Mouse (Mus musculus): ENCODE measurements around the gene Slc30a3.
A peak's percentile ranks its signal among the peaks of the same experiment; 100 is the strongest.
"Not testable (repeated sequence)": the region's sequence is repeated elsewhere in the genome, so short reads cannot be mapped to it uniquely, and the experiment has no call there.

Gene Slc30a3

DNA sequence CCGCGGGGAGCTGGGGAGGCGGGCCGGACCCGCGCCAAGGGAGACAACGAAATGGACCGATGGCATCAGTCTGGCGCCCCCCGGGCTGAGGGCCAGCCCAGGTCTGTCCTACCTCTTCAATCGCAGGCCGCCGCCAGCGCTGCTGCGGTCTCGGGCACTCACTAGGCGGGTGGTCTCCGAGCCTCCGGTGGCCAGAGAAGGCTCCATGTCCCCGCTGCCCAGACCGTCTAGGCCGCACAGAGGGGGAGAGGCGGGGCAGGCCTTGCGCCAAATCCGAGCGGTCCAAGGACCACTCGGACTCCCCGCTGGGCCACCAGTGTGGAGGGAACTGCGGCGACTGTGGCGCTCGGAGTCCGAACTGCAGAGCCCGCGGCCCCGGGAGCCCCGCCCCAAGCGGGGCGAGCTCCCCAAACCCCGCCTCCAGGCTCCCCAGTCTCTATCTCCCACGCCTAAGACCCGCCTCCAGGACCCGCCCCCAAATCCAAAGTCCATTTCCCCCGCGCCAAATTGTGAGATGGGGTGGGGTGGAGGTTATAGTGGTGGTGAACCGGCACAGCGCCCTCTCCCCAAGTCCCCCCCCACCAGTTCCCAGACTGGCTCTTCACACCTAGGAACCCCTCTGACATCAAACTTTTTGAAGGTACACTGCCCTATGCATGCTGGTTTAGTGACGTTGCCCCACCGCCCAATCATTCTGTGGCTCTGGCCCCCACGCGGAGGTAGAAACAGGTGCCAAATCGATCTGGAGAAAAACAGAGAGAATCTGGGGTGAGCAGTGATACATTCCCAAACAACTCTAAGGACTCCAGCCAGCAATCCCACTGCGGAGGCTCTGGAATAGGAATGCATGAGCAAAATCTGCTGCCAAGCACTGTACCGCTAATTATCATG is 14.6 kb downstream of the Slc30a3 start:
- no peak for DNase-seq

DNA sequence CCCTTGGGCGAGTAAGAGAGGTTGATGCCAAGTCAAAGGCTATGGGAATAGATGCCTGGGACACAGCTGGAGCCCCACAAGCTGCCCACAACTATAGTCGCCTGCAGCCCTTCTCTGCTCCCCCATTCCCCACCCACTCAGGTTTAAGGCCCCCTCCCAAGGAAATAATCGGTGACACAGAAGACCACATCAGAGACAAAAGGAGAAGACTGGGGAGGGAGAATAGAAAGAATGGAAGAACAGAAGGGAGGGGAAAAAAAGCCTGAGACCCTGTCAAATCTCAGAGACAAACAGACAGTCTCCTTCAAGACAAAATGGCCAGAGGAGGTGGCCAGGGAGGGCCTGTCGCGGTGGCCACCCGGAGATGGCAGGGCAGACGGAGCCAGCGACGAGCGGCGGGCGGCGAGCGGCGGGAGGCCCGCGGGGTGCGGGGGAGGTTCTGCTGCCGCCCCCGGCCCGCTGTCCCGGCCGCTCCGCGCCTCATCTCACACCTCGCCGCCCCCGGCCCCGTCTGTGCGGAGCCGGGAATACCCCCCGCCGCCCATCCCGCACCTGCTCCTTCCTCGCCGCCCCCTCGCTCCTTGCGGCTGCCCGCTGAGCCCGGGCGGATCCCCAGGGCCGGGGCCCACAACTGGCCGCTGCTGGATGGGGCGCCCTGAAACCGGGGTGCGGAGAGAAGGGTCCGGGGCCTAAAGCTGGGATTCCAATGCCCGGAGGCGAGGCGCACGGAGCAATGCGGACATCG is 15.6 kb downstream of the Slc30a3 start:
- DNase-seq, result no peak

DNA sequence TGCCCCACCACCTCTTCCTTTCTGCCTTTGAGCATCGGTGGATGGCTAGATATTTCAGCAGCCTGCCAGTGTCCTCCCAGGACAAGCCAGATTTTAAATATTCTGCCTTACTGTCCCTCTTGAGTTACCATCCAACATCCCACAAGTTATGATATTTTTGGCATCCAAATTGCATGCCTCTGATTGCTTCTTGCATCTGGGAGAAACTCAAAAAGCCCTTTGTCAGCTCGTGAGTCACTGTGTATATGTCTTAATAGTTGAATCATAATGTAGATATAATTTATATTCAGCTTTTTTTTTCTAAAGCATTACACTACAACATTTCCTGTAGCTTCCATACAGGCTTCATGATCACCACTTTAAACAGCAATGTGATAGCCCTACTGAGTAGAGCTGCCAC is 20.9 kb downstream of the Slc30a3 start:
- no peak for DNase-seq

DNA sequence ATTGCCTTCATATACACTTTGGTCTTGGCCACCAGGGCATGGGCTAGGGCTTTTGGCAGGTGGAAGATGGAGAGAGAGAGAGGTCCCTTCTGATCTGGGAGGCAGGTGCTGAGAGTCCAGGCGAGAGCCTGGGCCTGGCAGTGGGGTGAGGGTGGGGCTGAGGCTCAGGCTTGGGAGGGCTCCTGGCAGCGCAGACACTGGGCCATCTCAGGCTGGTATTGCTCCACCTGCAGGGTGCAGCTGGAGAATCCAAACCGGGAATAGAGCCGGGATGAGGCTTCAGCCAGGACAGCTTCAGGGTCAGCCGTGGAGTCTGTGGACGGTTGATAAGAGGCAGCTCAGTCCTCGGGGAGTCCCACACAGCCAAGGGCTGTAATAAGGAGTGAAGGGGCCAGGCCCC is 21.4 kb downstream of the Slc30a3 start:
- no peak for DNase-seq

DNA sequence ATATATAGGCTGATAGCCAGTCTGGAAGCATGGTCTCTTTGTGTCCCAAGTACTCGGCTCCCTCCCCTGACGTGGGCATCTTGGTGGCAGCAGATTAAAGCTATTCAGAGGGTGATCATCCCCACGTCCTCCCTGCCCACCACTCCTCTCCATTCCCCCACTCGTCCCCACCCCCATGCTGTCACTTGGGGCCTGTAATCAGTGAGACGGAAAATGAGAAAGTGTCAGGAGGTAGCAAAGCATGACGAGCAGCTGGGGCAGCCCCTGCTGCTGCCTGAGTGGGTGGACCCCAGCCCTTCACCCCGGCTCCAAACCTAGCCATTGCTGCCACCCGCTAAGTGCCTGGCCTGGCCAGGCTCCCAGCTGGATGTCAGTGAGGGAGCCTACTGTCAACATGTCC is 24.1 kb downstream of the Slc30a3 start:
- DNase-seq, result no peak

DNA sequence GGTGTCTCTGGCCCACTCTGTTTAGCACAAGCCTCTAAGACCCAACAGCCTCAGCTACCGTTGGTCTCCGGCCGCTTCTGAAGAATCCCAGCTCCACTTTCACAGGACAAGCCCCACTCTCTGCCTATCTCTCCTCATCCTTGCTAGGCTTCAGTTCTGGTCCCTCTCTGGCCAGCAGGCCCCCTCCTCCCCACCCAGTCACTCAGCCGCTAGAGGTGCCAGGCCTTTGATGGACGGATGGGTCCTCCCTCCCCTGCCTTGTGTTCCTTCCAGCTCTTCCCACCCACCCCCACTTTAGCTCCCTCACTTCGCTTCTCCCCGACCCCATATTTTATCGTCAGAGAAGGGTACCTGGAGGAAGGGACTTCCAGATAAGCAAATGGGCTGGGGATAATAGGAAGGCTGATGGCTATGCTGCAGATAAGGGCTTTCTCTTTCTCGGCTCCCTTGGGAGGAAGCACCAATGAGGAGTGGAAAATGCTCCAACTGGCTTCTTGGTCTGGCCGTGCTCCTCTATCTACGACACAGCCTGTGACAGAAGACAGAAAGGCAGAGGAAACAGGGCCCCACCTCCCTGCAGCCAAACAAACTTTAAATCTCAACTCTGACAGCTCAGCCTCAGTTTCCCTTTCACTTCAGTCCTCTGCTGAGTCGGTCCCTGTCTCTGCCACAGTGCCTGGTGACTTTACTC is 25.0 kb downstream of the Slc30a3 start:
- no peak for DNase-seq

DNA sequence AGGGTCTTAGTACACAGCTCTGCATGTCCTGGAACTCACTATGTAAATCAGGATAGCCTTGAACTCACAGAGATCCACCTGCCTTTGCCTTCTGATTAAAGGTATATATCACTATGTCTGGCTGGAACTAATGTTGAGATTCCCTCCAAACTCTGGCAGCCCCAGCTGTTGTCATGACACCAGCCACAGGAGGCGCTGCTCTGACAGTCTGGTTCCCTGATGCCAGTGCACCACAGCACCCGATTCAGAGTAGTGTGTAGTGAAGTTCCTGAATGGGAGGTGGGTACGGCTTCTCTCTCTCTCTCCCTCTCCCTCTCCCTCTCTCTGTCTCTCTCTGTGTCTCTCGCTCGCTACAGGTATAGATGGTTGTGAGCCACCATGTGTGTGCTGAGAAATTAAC is 25.7 kb downstream of the Slc30a3 start:
- DNase-seq, result no peak

DNA sequence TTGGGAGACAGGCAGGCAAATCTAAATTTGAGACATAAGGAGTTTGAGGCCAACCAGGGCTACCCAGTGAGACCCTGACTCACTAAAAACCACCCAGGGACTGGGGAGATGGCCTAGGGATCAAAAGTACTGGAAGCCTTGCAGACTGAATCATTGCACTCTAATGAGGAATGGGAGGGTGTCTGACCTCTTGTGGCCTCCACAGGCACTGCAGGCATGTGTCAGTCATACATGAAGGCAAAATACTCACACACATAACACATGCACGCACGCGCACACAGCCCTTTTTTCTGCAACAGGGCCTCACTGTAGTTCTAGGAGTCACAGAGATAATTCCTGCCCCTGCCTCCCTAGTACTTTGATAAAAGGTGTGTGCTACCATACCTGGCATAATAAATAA is 26.7 kb downstream of the Slc30a3 start:
- no peak for DNase-seq

DNA sequence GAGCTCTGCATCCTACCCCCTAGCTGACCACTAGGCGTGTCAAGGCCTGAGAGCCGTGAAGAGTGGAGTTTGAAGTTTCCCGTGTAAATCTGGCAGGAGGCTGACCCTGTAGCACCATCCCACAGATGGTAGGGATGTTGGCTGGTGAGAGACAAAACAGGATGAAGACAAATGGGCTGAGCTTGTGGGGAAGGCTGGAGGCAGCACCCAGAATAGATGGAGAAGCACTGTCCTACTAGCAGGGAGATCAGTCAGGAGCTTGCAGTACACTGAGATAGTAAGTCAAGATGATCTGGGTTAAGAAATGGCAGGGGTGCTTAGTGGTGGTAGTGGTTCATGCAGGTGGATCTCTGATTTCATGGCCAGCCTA is 27.3 kb downstream of the Slc30a3 start:
- no peak for DNase-seq

DNA sequence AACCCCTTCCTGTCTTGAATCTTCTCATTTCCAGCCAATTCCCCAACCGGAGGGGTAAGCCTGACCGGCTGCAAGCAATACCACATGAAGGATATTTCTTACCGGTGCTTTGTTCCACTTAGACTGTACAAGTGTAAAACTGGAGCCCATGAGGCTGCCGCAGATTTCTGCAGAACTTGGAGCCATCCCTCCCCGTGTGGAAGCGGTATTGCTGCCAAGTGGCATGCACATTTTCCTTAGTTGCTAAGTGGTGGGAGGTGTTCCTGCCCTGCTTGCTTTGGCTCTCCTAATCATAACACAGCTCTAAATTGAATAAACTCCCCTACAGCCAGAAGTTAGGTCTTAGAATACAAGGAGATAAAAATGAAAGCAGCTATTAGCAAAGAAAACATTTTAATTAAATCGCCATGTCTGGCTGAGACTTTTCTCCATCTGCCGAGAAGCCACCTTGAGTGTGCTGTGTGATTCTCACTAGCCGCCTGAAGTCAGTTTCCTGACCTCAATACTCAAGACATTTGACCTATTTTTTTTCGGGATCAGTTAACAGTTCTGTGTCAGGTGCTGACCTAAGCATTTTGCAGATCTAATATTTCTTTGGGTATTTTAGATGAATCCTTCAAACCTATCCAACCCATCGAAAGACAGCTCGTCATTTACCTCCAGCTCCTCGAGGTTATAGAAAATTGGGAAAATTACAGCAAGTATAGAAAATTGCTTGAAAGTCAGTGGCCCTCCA is 27.8 kb downstream of the Slc30a3 start:
- DNase-seq, result no peak

DNA sequence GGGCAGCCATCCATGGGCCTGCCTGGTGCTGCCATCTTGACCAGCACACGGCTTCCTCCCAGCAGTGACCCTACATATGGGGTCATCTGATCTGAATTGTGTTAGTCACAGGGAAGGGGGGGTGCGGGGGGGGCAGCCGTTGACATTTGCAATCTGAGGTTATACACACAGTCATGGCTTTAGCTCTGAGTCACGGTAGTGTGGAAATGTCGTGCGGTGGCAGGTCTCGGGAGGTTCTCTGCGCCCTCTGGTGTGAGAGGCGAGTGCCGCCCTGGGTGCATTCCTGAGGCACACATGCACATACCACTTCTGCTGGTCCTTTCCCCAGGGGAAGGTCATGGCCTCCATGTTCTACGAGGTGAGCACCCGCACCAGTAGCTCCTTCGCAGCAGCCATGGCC is 31.7 kb downstream of the Slc30a3 start:
- DNase-seq, result no peak

DNA sequence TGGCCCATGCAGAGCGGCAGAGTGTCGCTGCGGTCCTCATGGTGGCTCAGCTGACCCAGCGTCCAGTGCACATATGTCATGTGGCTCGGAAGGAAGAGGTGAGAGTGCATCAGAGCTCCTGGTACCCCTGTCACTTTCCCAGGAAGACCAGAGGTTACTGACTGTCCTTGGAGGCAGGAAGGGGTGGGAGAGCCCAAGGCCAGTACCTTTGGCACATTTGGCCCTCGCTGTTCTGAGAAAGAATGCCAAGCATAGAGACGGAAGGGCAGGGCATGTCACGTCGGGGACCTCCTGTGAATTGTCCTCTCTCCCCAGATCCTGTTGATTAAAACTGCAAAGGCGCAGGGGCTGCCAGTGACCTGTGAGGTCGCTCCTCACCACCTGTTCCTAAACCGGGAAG is 34.9 kb downstream of the Slc30a3 start:
- no peak for DNase-seq

DNA sequence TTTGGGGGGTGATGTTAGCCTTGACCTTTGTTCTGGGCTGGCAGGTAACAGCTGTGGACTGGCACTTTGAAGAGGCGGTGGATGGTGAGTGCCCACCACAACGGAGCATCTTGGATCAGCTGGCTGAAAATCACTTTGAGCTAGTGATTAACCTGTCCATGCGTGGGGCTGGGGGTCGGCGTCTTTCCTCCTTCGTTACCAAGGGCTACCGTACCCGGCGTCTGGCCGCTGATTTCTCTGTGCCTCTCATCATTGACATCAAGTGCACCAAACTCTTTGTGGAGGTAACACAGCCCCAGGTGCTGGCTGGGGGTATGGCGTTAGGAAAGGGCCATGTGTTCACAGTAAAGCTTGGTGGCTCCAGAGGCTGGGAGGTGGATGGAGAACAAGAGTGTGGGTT is 36.2 kb downstream of the Slc30a3 start:
- DNase-seq, result no peak

DNA sequence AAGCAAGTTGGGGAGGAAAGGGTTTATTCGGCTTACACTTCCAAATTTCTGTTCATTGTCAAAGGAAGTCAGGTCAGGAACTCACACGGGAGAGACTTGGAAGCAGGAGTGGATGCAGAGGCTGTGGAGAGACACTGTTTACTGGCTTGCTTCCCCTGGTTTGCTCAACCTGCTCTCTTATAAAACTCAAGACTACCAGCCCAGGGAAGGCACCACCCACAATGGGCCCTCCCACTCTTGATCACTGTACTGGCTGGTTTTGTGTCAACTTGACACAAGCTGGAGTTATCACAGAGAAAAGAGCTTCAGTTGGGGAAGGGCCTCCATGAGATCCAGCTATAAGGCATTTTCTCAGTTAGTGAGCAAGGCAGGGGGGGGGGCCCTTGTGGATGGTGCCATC is 37.0 kb downstream of the Slc30a3 start:
- no peak for DNase-seq

DNA sequence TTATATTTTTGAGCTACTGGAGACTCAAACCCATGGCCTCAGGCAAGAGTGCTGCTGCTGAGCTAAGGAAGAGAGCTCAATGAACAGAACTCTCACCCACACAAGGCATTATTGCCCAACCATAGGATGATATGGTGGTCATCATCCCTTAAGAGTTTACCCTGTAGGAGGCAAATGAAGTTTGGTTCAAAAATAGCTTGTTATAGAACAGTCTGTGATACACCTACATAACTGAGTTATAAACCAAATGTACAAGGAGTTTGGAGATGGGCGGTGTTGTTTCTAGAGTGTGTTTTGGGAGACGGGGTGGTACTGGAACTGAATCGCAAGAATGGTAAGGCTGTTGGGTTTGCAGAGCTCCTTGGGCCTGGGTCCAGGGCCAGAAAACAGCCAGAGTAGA is 38.2 kb downstream of the Slc30a3 start:
- DNase-seq, result no peak

DNA sequence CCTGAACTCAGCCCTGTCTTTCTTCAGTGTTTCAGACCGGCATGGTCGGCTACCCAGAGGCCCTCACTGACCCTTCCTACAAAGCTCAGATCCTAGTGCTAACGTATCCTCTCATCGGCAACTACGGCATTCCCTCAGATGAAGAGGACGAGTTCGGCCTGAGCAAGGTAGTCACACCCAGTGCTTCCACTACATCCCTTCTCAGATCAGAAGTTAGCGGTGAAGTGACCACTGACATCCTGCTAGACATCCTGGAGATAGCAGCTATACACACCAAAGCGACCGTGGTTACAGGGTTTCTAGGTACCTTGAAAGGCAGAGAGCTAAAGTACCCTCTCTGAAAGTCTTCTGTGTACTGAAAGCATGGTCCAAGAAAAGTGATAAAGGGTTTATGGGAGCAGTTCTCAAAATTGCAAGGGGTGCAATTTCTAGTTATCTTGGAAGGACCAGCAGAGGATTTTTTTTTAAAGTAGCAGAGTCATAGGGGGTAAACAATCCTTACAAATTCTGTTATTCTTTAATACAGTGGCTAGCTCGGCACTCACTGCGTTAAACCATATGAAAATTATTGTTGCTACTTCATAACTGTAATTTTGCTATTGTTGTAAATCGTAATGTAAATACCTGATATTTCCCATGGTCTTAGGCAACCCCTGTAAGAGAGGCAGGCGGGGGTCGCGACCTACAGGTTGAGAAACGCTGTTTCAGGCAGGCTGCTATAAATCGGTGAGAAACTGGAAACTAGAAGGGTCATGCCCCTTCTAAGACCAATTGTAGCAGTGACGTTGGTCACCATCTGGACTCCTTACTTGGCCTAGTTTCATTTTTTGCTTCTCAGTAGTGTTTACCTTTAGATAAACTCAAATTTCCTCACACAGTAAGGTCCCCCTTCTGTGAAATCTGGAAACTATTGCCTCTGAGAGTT is 52.6 kb downstream of the Slc30a3 start:
- DNase-seq, result no peak

DNA sequence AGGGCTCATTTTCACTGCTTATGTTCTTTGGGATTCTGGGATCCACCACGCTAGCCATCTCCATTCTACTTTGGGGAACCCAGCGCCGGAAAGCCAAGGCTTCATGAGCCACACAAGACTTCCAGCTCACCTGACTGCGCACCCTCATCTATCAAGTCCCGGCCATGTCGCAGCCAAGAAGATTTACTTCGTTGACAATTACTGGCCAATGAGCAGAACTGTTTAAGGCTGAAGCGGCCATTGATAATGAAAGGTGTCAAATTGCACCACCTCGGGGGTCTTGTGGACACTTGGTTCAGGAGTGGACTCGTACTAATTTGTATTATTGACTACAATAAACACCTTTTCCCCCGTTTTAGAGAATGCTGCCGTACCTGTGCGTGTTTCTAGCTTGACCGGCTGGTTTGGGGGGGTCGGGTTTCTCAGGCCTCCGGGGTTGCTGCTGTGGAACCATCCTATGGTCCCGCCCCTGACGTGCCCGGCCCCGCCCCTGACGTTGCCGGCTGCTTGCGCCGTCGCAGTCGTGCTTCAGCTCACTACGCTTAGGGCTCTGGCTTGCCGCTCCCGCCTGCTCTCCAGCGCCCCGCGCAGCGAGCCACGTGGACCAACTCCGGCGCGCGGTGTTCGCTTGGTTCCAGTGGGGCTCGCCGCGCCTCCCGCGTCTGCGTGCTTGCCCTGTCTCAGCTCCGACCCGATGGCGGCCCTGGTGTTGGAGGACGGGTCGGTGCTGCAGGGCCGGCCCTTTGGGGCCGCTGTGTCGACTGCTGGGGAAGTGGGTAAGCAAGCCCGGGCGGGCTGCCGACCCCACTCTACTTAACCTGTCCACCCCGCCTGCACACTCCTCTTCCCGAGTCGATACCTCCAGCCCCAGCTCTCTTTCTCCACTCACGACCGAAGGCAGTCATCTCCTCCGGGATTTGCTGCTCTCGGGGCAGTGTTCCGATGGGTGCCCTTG is 53.5 kb downstream of the Slc30a3 start, which contains the start of gene Cad:
Gene Cad (plus strand): TSS at position 520 of the 955 bp plus-strand sequence.
- peak; percentile 92 for DNase-seq

DNA sequence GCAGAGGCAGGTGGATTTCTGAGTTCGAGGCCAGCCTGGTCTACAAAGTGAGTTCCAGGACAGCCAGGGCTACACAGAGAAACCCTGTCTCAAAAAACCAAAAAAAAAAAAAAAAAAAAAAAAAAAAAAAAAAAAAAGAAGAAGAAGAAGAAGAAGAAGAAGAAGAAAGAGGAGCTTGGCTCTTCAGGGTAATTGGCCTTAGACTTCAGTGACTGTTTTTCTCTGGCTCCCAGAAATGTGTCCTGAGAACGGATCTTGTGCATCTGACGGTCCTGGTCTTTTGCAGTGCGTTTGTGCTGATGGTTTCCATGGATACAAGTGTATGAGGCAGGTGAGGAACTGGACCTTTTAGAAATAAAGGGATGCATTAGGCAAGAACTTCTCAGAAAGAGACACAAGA is 54.3 kb downstream of the Slc30a3 start:
- not testable (repeated sequence) for DNase-seq

DNA sequence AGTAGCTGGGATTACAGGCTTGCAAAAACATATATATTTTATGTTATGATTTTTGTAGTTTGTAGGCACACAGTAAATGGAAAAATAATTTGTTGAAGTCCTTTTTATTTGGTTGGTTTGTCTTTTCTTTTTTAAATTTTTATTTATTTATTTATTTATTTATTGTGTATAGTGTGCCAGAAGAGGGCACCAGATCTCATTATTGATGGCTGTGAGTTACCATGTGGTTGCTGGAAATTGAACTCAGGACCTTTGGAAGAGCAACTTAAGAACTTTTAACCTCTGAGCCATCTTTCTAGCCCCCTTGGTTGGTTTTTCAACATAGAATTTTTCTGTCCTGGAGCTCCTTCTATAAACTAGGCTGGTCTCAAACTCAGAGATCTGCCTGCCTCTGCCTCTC is 57.6 kb downstream of the Slc30a3 start:
- DNase-seq, result no peak

DNA sequence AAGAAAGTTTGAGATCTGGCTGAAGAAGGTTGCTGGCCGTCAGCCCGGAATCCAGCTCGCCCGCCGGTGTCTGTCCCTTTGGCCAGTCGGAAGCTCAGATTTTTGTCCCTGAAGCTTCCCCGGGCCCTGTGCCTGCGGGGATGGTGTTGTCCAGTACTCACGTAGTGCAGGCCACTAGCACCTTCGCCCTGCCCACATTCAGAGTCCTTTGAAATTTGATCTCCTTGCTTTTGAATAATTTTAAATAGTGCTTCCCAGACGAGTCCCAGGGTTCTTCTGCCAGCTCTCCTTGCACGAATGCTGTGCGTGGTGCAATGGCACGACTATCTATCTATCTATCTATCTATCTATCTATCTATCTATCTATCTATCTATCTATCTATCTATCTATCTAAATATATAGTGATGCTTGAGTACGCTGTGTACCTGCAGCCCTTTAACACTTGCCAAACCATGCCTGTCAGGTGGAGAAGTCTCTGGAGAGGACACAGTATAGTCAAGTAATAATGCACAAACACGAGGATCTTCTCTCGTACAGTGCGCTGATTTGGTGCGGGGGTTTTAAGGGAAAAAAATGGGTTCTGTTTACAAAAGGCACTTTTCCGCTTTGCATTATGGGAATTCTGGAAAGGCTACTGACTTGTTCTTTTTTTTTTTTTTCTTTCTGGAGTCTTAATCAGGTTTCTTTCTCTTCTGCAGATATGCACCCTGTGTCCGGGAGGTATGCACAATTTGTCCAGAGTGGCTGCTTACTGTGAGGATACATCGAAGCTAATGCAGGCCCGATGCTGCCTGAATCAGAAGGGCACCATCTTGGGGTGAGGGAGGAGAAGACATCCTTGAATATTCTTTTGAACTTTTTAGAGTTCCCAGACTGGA is 59.0 kb downstream of the Slc30a3 start, which contains the start of gene Slc5a6:
Gene Slc5a6 (minus strand): TSS at position 162 of the 879 bp plus-strand sequence.
- DNase-seq, result peak; percentile 30

Measured in cerebellum, adult 11 months (tissue).